Mouse (Mus musculus) left cerebral cortex, postnatal 14 days (tissue): ENCODE data around the gene ccdc198. TPM values are rescaled to one million over a fixed set of nuclear protein-coding genes. Genes with fewer than 3 reads are reported as not detected.
A peak's percentile ranks its signal among the peaks of the same experiment; 100 is the strongest.
"Not testable (repeated sequence)": the region's sequence is repeated elsewhere in the genome, so short reads cannot be mapped to it uniquely, and the experiment has no call there.

Experiments
- DNase-seq, 2 experiments: peaks; one replicate each; pipeline ENCODE4 v3.0.0; 2021 to 2022; ENCODE audit warnings: low spot score in 2 of 2, mixed read lengths in 1 of 2
- intact Hi-C: fragments of 180-260 bp; cut with DNase I; formaldehyde crosslinking; loops from one replicate; pipeline ENCODE4 v1.15.1; 2025
- total RNA-seq, 2 experiments: library from RNA; stranded (reverse); gene quantifications; 2 replicates each; pipeline ENCODE4 v1.2.3; 2021

The ccdc198 gene
- total RNA-seq, 2 experiments from 2014 or later: not detected

GRCm38 (mm10) chr14:49210215-49210614 lies 35.1 kb downstream of the ccdc198 start:
- DNase-seq, intact Hi-C loops: not testable (repeated sequence)

GRCm38 (mm10) chr14:49201073-49201778 lies 44.0 kb downstream of the ccdc198 start:
- no peak for DNase-seq

GRCm38 (mm10) chr14:49197031-49197527 lies 48.2 kb downstream of the ccdc198 start:
- no peak for DNase-seq
- intact Hi-C loops: no loop called here

More at GRCm38 (mm10) chr14:49201073-49201778, 44.0 kb downstream of the ccdc198 start:
- intact Hi-C loops: no loop called here

- intact Hi-C loops: no loop called here
- DNase-seq: no peak
Measured at GRCm38 (mm10) chr14:49186270-49186669, 59.0 kb downstream of the ccdc198 start.

- no peak for DNase-seq
- intact Hi-C loops: no loop called here
Measured at GRCm38 (mm10) chr14:49179736-49180135, 65.5 kb downstream of the ccdc198 start.

GRCm38 (mm10) chr14:49173290-49174135 lies 71.8 kb downstream of the ccdc198 start:
- DNase-seq: no peak
- intact Hi-C loops: loop anchor here (5.0 kb wide), 1 partner anchor 51 kb away; no protein-coding TSS in a partner anchor

- intact Hi-C loops: loop anchor here (5.0 kb wide), 1 partner anchor 50 kb away; no protein-coding TSS in a partner anchor
Measured at GRCm38 (mm10) chr14:49172582-49172988, 72.7 kb downstream of the ccdc198 start.

GRCm38 (mm10) chr14:49171867-49172581 lies 73.2 kb downstream of the ccdc198 start, which contains the start of gene Naa30:
TSS of gene Naa30 (plus strand) at chr14:49172226.
- intact Hi-C loops: loop anchor here (5.0 kb wide), 1 partner anchor 50 kb away; no protein-coding TSS in a partner anchor
- peak; percentile 94 for DNase-seq

More at GRCm38 (mm10) chr14:49172582-49172988, 72.7 kb downstream of the ccdc198 start:
- peak; percentile 25 to 54 for DNase-seq

GRCm38 (mm10) chr14:49171286-49171685 lies 74.0 kb downstream of the ccdc198 start:
- DNase-seq: no peak
- intact Hi-C loops: loop anchor here (5.0 kb wide), 1 partner anchor 49 kb away; no protein-coding TSS in a partner anchor

Other genes with a start within 250 kb of the ccdc198 start
- gene Ap5m1, start 179.4 kb downstream of the ccdc198 start, total RNA-seq: 10 to 100 TPM; 18.7 to 19.1 TPM
- 10 to 100 TPM; 60.6 to 61.9 TPM for gene Exoc5, start 178.8 kb downstream of the ccdc198 start, total RNA-seq
- 10 to 100 TPM; 37.4 to 37.7 TPM for gene Naa30, start 73.2 kb downstream of the ccdc198 start, total RNA-seq